ENCODE assay signal across 22 mouse cellular contexts in the genomic region with DNA sequence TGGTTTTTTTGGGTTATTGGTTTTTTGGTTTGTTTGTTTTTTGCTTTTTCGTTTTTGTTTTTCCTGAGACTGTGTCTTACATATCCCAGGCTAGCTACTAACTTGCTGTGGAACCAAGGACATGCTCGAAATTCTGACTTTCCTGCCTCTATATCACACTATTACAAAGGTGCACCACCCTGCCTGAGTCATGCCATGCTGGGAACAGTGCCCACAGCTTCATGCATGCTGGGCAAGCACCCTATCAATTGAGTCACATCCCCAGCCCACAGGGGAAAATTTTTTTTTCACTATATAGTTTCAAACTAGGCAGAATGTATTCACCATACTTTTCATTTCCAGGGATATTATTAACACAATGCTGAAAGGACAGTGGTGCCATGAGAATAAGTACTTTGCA. TPM values are rescaled to one million over a fixed set of nuclear protein-coding genes. Genes with fewer than 3 reads are reported as not detected.
DNase-seq lines count a peak whose midpoint lies in the region; TF ChIP-seq lines count a peak whose summit lies in the region.
"Had no signal": no experiment of that assay in that cellular context is flagged by ENCODE, and none has a peak within 500 bp of the region (broad histone marks: within the 10 kb centered on the region; RNA-seq: fewer than 3 reads in every experiment).

No protein-coding gene starts in this region.

- H3K36me3 ChIP-seq in myocyte (ENCODE audit: control insufficient read depth, insufficient read depth): no peaks in the 10 kb centered on the region
- H3K36me3 ChIP-seq: hindbrain, embryonic 10.5 days; limb, embryonic 15.5 days; liver, embryonic 15.5 days; midbrain, embryonic 12.5 days; neural tube, embryonic 12.5 days had no signal

- no peak overlapping the region for H3K4me3 ChIP-seq in myocyte
- H3K4me3 ChIP-seq: erythroblast, embryonic 14.5 days; hindbrain, embryonic 10.5 days; limb, embryonic 15.5 days; liver, embryonic 15.5 days; midbrain, embryonic 12.5 days; neural tube, embryonic 12.5 days had no signal

- peak; percentile 83 to 90 for DNase-seq in adrenal gland, adult (ENCODE audit: inconsistent age in 2 of 2, low spot score in 1 of 2)
- no peak for DNase-seq in adrenal gland, postnatal 4 days (ENCODE audit: low spot score in 2 of 2)
- peak; percentile 44 for DNase-seq in adipocyte (ENCODE audit: low spot score)
- peak; percentile 46 for DNase-seq in brain, adult 2 months (ENCODE audit: low read depth, low spot score)
- no peak for DNase-seq in thymus, postnatal 36 days
- no peak for DNase-seq in urinary bladder, postnatal 36 days (ENCODE audit: low spot score in 2 of 2)
- no peak for DNase-seq in embryo, embryonic 11 days
- DNase-seq: cerebellum, postnatal 36 days; gastrocnemius, postnatal 36 days; kidney, adult 18-20 months; kidney, postnatal 10 days; spleen, adult 18-20 months; thymus, adult 2 months had no signal

- no peak for TF ChIP-seq POLR2A in myocyte (IDR thresholded peaks at IDR 0.05; ENCODE audit: insufficient read length, low read depth)

- H3ac ChIP-seq in myocyte (ENCODE audit: control insufficient read depth, insufficient read length): no peak overlapping the region

- H3K4me2 ChIP-seq in myocyte (ENCODE audit: low read depth): peak overlapping the region; percentile 18
- H3K4me2 ChIP-seq: limb, embryonic 15.5 days; liver, embryonic 15.5 days; midbrain, embryonic 12.5 days; neural tube, embryonic 12.5 days had no signal

- no peaks in the 10 kb centered on the region for H3K27me3 ChIP-seq in myocyte (ENCODE audit: control insufficient read depth, insufficient read depth, insufficient read length)
- H3K27me3 ChIP-seq: CH12.LX; limb, embryonic 15.5 days; liver, embryonic 15.5 days; neural tube, embryonic 12.5 days had no signal

- no peaks in the 10 kb centered on the region for H3K79me2 ChIP-seq in myocyte (ENCODE audit: control insufficient read depth, insufficient read depth)

TF ChIP-seq in myocyte, 11 proteins besides CTCF, POLR2A, EP300 and RAD21:
- TF ChIP-seq E2F4 (IDR thresholded peaks at IDR 0.05; ENCODE audit: insufficient read depth) (no peak), USF1 (IDR thresholded peaks at IDR 0.05; ENCODE audit: low read depth) (no peak), TCF3 (IDR thresholded peaks at IDR 0.05; ENCODE audit: insufficient read length, low read depth) (no peak), POLR2AphosphoS2 (IDR thresholded peaks at IDR 0.05; ENCODE audit: insufficient read length, low read depth) (no peak)

RNA-seq across cellular contexts. Expression of gene Sox5, which starts 8.8 kb away (rescaled TPM):
- 10 to 100 TPM; 15.5 to 16.1 TPM for total RNA-seq in adrenal gland, postnatal 4 days (2021)
- 0.50 TPM for polyA plus RNA-seq in myocyte (2012; fragmentation: generic; extraction: Trizol)
- polyA plus RNA-seq: erythroblast, embryonic 14.5 days; macrophage had no signal

Comparison
In these comparisons a context has a peak if more than half of its experiments do, and no peak if none do; other contexts are left out.
1. DNase-seq: peak in adrenal gland, adult (2 of 2), adipocyte (single experiment) and brain, adult 2 months (single experiment); none in adrenal gland, postnatal 4 days (0 of 2), thymus, postnatal 36 days (0 of 2), urinary bladder, postnatal 36 days (0 of 2) and embryo, embryonic 11 days (single experiment).